Mouse (Mus musculus): ENCODE results near the gene Ccdc28b. TPM values are rescaled to one million over a fixed set of nuclear protein-coding genes. Genes with fewer than 3 reads are reported as not detected.

Ccdc28b gene
- polyA plus RNA-seq, 1 experiment = not detected

- Histone ChIP-seq H3K4me3 (ENCODE audit: insufficient read depth, low read depth, low read length) (no peak overlapping the region), H3K27ac (ENCODE audit: insufficient read depth, low read depth, low read length) (no peak overlapping the region), H3K4me1 (ENCODE audit: control insufficient read depth, insufficient read depth, low read length) (peaks cover 8% of the 10 kb centered on the region; the same call in 1 of the 2 replicates)
- 78% methylated on average over 7 of the region's 7 CpGs for WGBS
- TF ChIP-seq CTCF (IDR thresholded peaks at IDR 0.05; ENCODE audit: insufficient read depth, low read depth, low read length) (no peak), POLR2A (IDR thresholded peaks at IDR 0.05; ENCODE audit: insufficient read depth, low read depth, low read length) (no peak)
These were observed 43.4 kb downstream of the Ccdc28b start for GRCm38 (mm10) chr4:129580347-129580746.

- 89% methylated on average over 5 of the region's 5 CpGs for WGBS
- Histone ChIP-seq H3K4me3 (ENCODE audit: insufficient read depth, low read depth, low read length) (no peak within 1 kb of the TSS), H3K4me1 (ENCODE audit: control insufficient read depth, insufficient read depth, low read length) (peaks cover 3% of the 10 kb centered on the region; the same call in 1 of the 2 replicates), H3K27ac (ENCODE audit: insufficient read depth, low read depth, low read length) (no peak within 1 kb of the TSS)
- TF ChIP-seq CTCF (IDR thresholded peaks at IDR 0.05; ENCODE audit: insufficient read depth, low read depth, low read length) (no peak), POLR2A (IDR thresholded peaks at IDR 0.05; ENCODE audit: insufficient read depth, low read depth, low read length) (no peak)
These were observed 45.3 kb downstream of the Ccdc28b start, which contains the start of gene Fam167b for GRCm38 (mm10) chr4:129578466-129578865. Gene Fam167b, minus strand, starts transcription at chr4:129578549.

DNA sequence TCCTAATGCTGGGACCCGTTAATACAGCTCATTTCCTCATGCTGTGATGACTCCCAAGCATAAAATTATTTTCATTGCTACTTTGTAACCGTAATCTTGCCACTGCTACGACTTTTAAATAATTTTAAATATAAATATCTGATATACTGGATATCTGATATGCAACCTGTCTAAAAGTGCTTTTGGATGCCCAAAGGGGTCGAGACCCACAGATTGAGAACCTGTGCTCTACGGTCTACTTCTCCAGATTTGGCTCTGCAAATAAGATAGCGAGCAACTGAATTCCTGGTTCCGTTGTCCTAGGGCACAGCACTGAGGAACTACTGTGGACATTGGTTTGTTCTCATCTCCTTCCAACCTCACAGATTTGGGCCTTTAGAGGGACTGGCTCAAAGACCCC is 46.1 kb downstream of the Ccdc28b start:
- 89% methylated on average over 7 of the region's 7 CpGs for WGBS

GRCm38 (mm10) chr4:129576863-129577491 is 46.8 kb downstream of the Ccdc28b start:
- H3K27ac ChIP-seq (ENCODE audit: insufficient read depth, low read depth, low read length) = no peak overlapping the region
- TF ChIP-seq CTCF (IDR thresholded peaks at IDR 0.05; ENCODE audit: insufficient read depth, low read depth, low read length) (peak; percentile 43; the same call in 1 of the 2 replicates), POLR2A (IDR thresholded peaks at IDR 0.05; ENCODE audit: insufficient read depth, low read depth, low read length) (no peak)
- no peak overlapping the region for H3K4me3 ChIP-seq (ENCODE audit: insufficient read depth, low read depth, low read length)
- 27% methylated on average over 21 of the region's 21 CpGs for WGBS
- H3K4me1 ChIP-seq (ENCODE audit: control insufficient read depth, insufficient read depth, low read length) = peaks cover 3% of the 10 kb centered on the region; the same call in 1 of the 2 replicates

More for the DNA sequence above, 46.1 kb downstream of the Ccdc28b start:
- Histone ChIP-seq H3K4me1 (ENCODE audit: control insufficient read depth, insufficient read depth, low read length) (peaks cover 3% of the 10 kb centered on the region; the same call in 1 of the 2 replicates), H3K4me3 (ENCODE audit: insufficient read depth, low read depth, low read length) (no peak overlapping the region), H3K27ac (ENCODE audit: insufficient read depth, low read depth, low read length) (no peak overlapping the region)
- TF ChIP-seq CTCF (IDR thresholded peaks at IDR 0.05; ENCODE audit: insufficient read depth, low read depth, low read length) (no peak), POLR2A (IDR thresholded peaks at IDR 0.05; ENCODE audit: insufficient read depth, low read depth, low read length) (no peak)

DNA sequence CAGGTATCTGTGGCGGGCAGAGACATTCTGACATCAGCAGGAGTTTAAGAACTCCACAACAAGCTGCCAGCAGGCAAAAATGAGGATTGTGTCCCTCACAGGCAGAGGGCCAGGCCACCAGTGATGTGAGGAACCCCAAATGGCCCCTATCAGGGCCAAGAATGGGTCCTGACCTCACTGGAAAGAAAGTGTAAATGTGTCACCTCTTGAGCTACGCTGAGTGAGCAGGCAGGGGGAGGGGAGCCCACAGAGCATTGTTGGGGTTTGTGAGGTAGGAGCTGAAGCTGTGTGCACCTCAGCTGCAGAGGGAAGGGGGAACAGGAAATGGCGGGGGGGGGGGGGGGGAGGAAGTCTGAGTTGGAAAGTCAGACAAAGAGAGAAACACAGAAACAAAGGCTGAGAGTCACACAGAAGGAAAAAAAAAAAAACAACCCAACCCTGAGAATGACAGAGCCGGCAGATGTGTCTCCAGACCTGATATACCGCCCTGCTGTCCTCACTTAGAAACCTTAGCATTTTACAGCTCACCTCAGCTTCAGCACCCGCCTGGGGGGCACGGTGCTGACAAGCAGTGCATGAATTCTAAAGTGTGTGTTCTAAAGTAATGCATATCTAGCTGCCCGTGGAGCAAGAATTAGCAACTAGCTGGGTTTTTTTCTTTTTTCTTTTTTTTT is 48.4 kb downstream of the Ccdc28b start:
- WGBS = 62% methylated on average over 8 of the region's 8 CpGs

DNA sequence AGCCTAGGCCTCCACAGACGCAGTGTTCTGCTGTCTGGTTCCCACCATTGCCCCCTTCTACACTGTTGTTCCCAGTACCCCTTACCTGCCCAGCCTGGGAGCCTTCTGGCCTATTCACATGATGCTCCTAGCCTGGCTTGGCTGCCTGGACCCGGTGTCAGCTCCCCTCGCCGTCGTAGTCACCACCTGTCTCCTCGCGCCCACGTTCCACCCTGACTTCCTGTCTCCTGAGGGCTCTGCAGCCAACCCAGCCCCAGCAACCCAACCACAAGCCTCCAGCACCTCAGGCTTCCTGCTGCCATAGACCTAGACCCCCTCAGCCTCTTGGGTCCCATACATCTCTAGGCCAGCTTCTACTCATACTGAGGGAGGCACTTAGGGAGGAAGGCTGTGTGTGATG is 50.3 kb downstream of the Ccdc28b start, which contains the start of gene Lck:
Gene Lck (minus strand): TSS at position 212 of the 400 bp plus-strand sequence.
- no peak within 1 kb of the TSS for H3K27ac ChIP-seq (ENCODE audit: insufficient read depth, low read depth, low read length)
- H3K4me3 ChIP-seq (ENCODE audit: insufficient read depth, low read depth, low read length) = no peak within 1 kb of the TSS
- TF ChIP-seq POLR2A (IDR thresholded peaks at IDR 0.05; ENCODE audit: insufficient read depth, low read depth, low read length) (no peak), CTCF (IDR thresholded peaks at IDR 0.05; ENCODE audit: insufficient read depth, low read depth, low read length) (no peak)
- peaks cover 3% of the 10 kb centered on the region; the same call in 1 of the 2 replicates for H3K4me1 ChIP-seq (ENCODE audit: control insufficient read depth, insufficient read depth, low read length)
- 94% methylated on average over 8 of the region's 8 CpGs for WGBS

More for the DNA sequence above, 48.4 kb downstream of the Ccdc28b start:
- Histone ChIP-seq H3K27ac (ENCODE audit: insufficient read depth, low read depth, low read length) (no peak overlapping the region), H3K4me3 (ENCODE audit: insufficient read depth, low read depth, low read length) (no peak overlapping the region), H3K4me1 (ENCODE audit: control insufficient read depth, insufficient read depth, low read length) (peaks cover 3% of the 10 kb centered on the region; the same call in 1 of the 2 replicates)
- TF ChIP-seq POLR2A (IDR thresholded peaks at IDR 0.05; ENCODE audit: insufficient read depth, low read depth, low read length) = no peak
- TF ChIP-seq CTCF (IDR thresholded peaks at IDR 0.05; ENCODE audit: insufficient read depth, low read depth, low read length) = no peak

- WGBS = 100% methylated on average over 4 of the region's 4 CpGs
- H3K4me3 ChIP-seq (ENCODE audit: insufficient read depth, low read depth, low read length) = no peak overlapping the region
- no peak for TF ChIP-seq POLR2A (IDR thresholded peaks at IDR 0.05; ENCODE audit: insufficient read depth, low read depth, low read length)
These were observed 50.7 kb downstream of the Ccdc28b start for GRCm38 (mm10) chr4:129573093-129573370.

DNA sequence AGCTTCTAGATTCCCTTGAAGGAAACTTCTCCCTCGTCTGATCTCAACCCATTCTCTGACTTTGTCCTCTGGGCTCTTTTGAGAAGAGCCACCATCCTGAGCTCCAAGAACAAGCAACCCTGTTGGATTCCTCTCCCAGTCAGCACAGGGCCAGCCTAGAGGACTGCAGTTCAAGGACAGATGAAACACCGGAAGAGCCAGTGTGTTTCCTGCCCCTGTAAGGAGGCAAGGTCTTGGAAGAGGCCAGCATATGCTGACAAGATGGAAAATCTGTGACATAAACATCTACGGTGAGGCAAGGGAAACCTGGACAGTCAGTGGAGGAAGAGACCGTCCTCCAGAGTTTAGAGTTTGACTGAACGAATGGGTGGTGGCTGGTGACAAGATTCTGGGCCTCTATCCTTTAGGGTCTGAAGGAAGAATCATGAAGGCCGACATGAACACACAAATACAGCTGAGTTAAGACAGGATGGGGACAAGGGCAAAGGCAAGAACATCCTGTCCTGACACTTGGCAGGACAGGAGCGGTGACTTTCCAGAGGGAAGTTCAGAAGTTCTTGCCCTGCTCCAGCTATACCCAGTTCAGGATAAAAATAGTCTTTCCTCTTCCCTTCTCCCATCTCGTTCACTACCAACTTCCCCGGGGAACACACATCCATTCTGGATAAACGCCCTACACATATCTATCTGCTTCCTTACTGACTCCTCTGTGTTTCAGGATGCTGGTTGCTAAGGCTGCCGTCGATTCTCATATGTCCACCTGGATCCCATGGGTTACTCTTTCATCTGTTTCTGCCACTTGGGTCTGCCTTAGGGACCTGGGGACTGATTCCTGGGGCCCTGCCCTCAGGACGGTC is 51.3 kb downstream of the Ccdc28b start:
- TF ChIP-seq CTCF (IDR thresholded peaks at IDR 0.05; ENCODE audit: insufficient read depth, low read depth, low read length) (no peak), POLR2A (IDR thresholded peaks at IDR 0.05; ENCODE audit: insufficient read depth, low read depth, low read length) (no peak)
- H3K27ac ChIP-seq (ENCODE audit: insufficient read depth, low read depth, low read length) = no peak overlapping the region
- WGBS = 82% methylated on average over 13 of the region's 13 CpGs

More at GRCm38 (mm10) chr4:129573093-129573370, 50.7 kb downstream of the Ccdc28b start:
- H3K4me1 ChIP-seq (ENCODE audit: control insufficient read depth, insufficient read depth, low read length) = peaks cover 3% of the 10 kb centered on the region; the same call in 1 of the 2 replicates
- H3K27ac ChIP-seq (ENCODE audit: insufficient read depth, low read depth, low read length) = no peak overlapping the region

More for the DNA sequence above, 51.3 kb downstream of the Ccdc28b start:
- H3K4me1 ChIP-seq (ENCODE audit: control insufficient read depth, insufficient read depth, low read length) = peaks cover 3% of the 10 kb centered on the region; the same call in 1 of the 2 replicates
- no peak overlapping the region for H3K4me3 ChIP-seq (ENCODE audit: insufficient read depth, low read depth, low read length)

Data from olfactory bulb, adult 2 months (tissue).